Mouse (Mus musculus): Measurements from ENCODE around the gene Atp8a2. TPM values are rescaled to one million over a fixed set of nuclear protein-coding genes. Genes with fewer than 3 reads are reported as not detected.

Gene Atp8a2
- polyA plus RNA-seq, 1 experiment from 2014 or later = 0.74 TPM

- Histone ChIP-seq H3K36me3 (ENCODE audit: control insufficient read depth, insufficient read depth, low read length) (no peaks in the 10 kb centered on the region), H3K9ac (ENCODE audit: low read depth, low read length) (peak overlapping the region; percentile 32), H3K27ac (ENCODE audit: low read depth, low read length) (no peak overlapping the region), H3K27me3 (ENCODE audit: control insufficient read depth, insufficient read depth, low read length) (no peaks in the 10 kb centered on the region), H3K4me1 (ENCODE audit: control insufficient read depth, insufficient read depth, low read length) (0 out of 2 replicates have a peak, but pooled peaks cover 3% of the 10 kb centered on the region), H3K9me3 (ENCODE audit: control insufficient read depth, low read length) (no peaks in the 10 kb centered on the region), H3K4me2 (replicated peaks; ENCODE audit: low read depth, low read length) (peak overlapping the region; percentile 68), H3K4me3 (ENCODE audit: low read length) (peak overlapping the region; percentile 37)
- WGBS = 3% methylated on average over 21 of the region's 21 CpGs
- peak; percentile 32; the same call in 1 of the 2 replicates for ATAC-seq (ENCODE audit: low FRiP score, low TSS enrichment)
Measured at GRCm38 (mm10) chr14:60086254-60086807, 110.6 kb downstream of the Atp8a2 start.

GRCm38 (mm10) chr14:60082771-60083170 is 114.2 kb downstream of the Atp8a2 start:
- ATAC-seq (ENCODE audit: low FRiP score, low TSS enrichment) = no peak
- H3K36me3 ChIP-seq (ENCODE audit: control insufficient read depth, insufficient read depth, low read length) = no peaks in the 10 kb centered on the region

GRCm38 (mm10) chr14:60072496-60072895 is 124.5 kb downstream of the Atp8a2 start:
- no peaks in the 10 kb centered on the region for H3K27me3 ChIP-seq (ENCODE audit: control insufficient read depth, insufficient read depth, low read length)
- ATAC-seq (ENCODE audit: low FRiP score, low TSS enrichment) = no peak
- H3K9ac ChIP-seq (ENCODE audit: low read depth, low read length) = no peak overlapping the region

More at GRCm38 (mm10) chr14:60082771-60083170, 114.2 kb downstream of the Atp8a2 start:
- H3K27ac ChIP-seq (ENCODE audit: low read depth, low read length) = no peak overlapping the region
- 90% methylated on average over 8 of the region's 8 CpGs for WGBS
- H3K4me2 ChIP-seq (replicated peaks; ENCODE audit: low read depth, low read length) = no peak overlapping the region
- no peak overlapping the region for H3K9ac ChIP-seq (ENCODE audit: low read depth, low read length)
- H3K9me3 ChIP-seq (ENCODE audit: control insufficient read depth, low read length) = no peaks in the 10 kb centered on the region
- no peak overlapping the region for H3K4me3 ChIP-seq (ENCODE audit: low read length)
- no peaks in the 10 kb centered on the region for H3K27me3 ChIP-seq (ENCODE audit: control insufficient read depth, insufficient read depth, low read length)
- 0 out of 2 replicates have a peak, but pooled peaks cover 3% of the 10 kb centered on the region for H3K4me1 ChIP-seq (ENCODE audit: control insufficient read depth, insufficient read depth, low read length)

GRCm38 (mm10) chr14:60065186-60065585 is 131.8 kb downstream of the Atp8a2 start:
- no peaks in the 10 kb centered on the region for H3K36me3 ChIP-seq (ENCODE audit: control insufficient read depth, insufficient read depth, low read length)
- H3K9ac ChIP-seq (ENCODE audit: low read depth, low read length) = no peak overlapping the region
- H3K27me3 ChIP-seq (ENCODE audit: control insufficient read depth, insufficient read depth, low read length) = no peaks in the 10 kb centered on the region
- no peak for ATAC-seq (ENCODE audit: low FRiP score, low TSS enrichment)
- no peaks in the 10 kb centered on the region for H3K9me3 ChIP-seq (ENCODE audit: control insufficient read depth, low read length)
- WGBS = 62% methylated on average over 3 of the region's 3 CpGs
- H3K4me2 ChIP-seq (replicated peaks; ENCODE audit: low read depth, low read length) = no peak overlapping the region
- no peak overlapping the region for H3K27ac ChIP-seq (ENCODE audit: low read depth, low read length)
- no peak overlapping the region for H3K4me3 ChIP-seq (ENCODE audit: low read length)
- H3K4me1 ChIP-seq (ENCODE audit: control insufficient read depth, insufficient read depth, low read length) = no peaks in the 10 kb centered on the region

More at GRCm38 (mm10) chr14:60072496-60072895, 124.5 kb downstream of the Atp8a2 start:
- H3K4me3 ChIP-seq (ENCODE audit: low read length) = no peak overlapping the region
- 80% methylated on average over 4 of the region's 4 CpGs for WGBS
- H3K4me1 ChIP-seq (ENCODE audit: control insufficient read depth, insufficient read depth, low read length) = no peaks in the 10 kb centered on the region
- H3K4me2 ChIP-seq (replicated peaks; ENCODE audit: low read depth, low read length) = no peak overlapping the region
- no peaks in the 10 kb centered on the region for H3K9me3 ChIP-seq (ENCODE audit: control insufficient read depth, low read length)
- H3K27ac ChIP-seq (ENCODE audit: low read depth, low read length) = no peak overlapping the region
- H3K36me3 ChIP-seq (ENCODE audit: control insufficient read depth, insufficient read depth, low read length) = no peaks in the 10 kb centered on the region

- no peaks in the 10 kb centered on the region for H3K9me3 ChIP-seq (ENCODE audit: control insufficient read depth, low read length)
- ATAC-seq (ENCODE audit: low FRiP score, low TSS enrichment) = no peak
- no peaks in the 10 kb centered on the region for H3K27me3 ChIP-seq (ENCODE audit: control insufficient read depth, insufficient read depth, low read length)
- H3K4me3 ChIP-seq (ENCODE audit: low read length) = no peak overlapping the region
- 84% methylated on average over 3 of the region's 3 CpGs for WGBS
- no peaks in the 10 kb centered on the region for H3K4me1 ChIP-seq (ENCODE audit: control insufficient read depth, insufficient read depth, low read length)
- no peak overlapping the region for H3K9ac ChIP-seq (ENCODE audit: low read depth, low read length)
- no peak overlapping the region for H3K4me2 ChIP-seq (replicated peaks; ENCODE audit: low read depth, low read length)
- no peak overlapping the region for H3K27ac ChIP-seq (ENCODE audit: low read depth, low read length)
- H3K36me3 ChIP-seq (ENCODE audit: control insufficient read depth, insufficient read depth, low read length) = no peaks in the 10 kb centered on the region
Measured at GRCm38 (mm10) chr14:60061023-60061422, 136.0 kb downstream of the Atp8a2 start.

- Histone ChIP-seq H3K27ac (ENCODE audit: low read depth, low read length) (no peak overlapping the region), H3K36me3 (ENCODE audit: control insufficient read depth, insufficient read depth, low read length) (no peaks in the 10 kb centered on the region), H3K4me2 (replicated peaks; ENCODE audit: low read depth, low read length) (no peak overlapping the region), H3K9me3 (ENCODE audit: control insufficient read depth, low read length) (no peaks in the 10 kb centered on the region), H3K4me1 (ENCODE audit: control insufficient read depth, insufficient read depth, low read length) (no peaks in the 10 kb centered on the region), H3K4me3 (ENCODE audit: low read length) (no peak overlapping the region), H3K27me3 (ENCODE audit: control insufficient read depth, insufficient read depth, low read length) (no peaks in the 10 kb centered on the region), H3K9ac (ENCODE audit: low read depth, low read length) (no peak overlapping the region)
- ATAC-seq (ENCODE audit: low FRiP score, low TSS enrichment) = no peak
- 50% methylated on average over 3 of the region's 3 CpGs for WGBS
Measured at GRCm38 (mm10) chr14:60058867-60059266, 138.1 kb downstream of the Atp8a2 start.

- Histone ChIP-seq H3K9me3 (ENCODE audit: control insufficient read depth, low read length) (no peaks in the 10 kb centered on the region), H3K9ac (ENCODE audit: low read depth, low read length) (no peak overlapping the region), H3K4me1 (ENCODE audit: control insufficient read depth, insufficient read depth, low read length) (no peaks in the 10 kb centered on the region), H3K27ac (ENCODE audit: low read depth, low read length) (no peak overlapping the region), H3K4me2 (replicated peaks; ENCODE audit: low read depth, low read length) (no peak overlapping the region), H3K36me3 (ENCODE audit: control insufficient read depth, insufficient read depth, low read length) (no peaks in the 10 kb centered on the region), H3K27me3 (ENCODE audit: control insufficient read depth, insufficient read depth, low read length) (no peaks in the 10 kb centered on the region), H3K4me3 (ENCODE audit: low read length) (no peak overlapping the region)
- ATAC-seq (ENCODE audit: low FRiP score, low TSS enrichment) = no peak
- 90% methylated on average over 4 of the region's 4 CpGs for WGBS
Measured at GRCm38 (mm10) chr14:60055231-60055630, 141.7 kb downstream of the Atp8a2 start.

- H3K27me3 ChIP-seq (ENCODE audit: control insufficient read depth, insufficient read depth, low read length) = no peaks in the 10 kb centered on the region
- 58% methylated on average over 2 of the region's 2 CpGs for WGBS
Measured at GRCm38 (mm10) chr14:60030666-60031065, 166.3 kb downstream of the Atp8a2 start.

GRCm38 (mm10) chr14:60027139-60027538 is 169.8 kb downstream of the Atp8a2 start:
- Histone ChIP-seq H3K4me2 (replicated peaks; ENCODE audit: low read depth, low read length) (no peak overlapping the region), H3K9me3 (ENCODE audit: control insufficient read depth, low read length) (no peaks in the 10 kb centered on the region), H3K4me3 (ENCODE audit: low read length) (no peak overlapping the region), H3K4me1 (ENCODE audit: control insufficient read depth, insufficient read depth, low read length) (0 out of 2 replicates have a peak, but pooled peaks cover 5% of the 10 kb centered on the region), H3K27me3 (ENCODE audit: control insufficient read depth, insufficient read depth, low read length) (no peaks in the 10 kb centered on the region), H3K9ac (ENCODE audit: low read depth, low read length) (no peak overlapping the region), H3K36me3 (ENCODE audit: control insufficient read depth, insufficient read depth, low read length) (no peaks in the 10 kb centered on the region), H3K27ac (ENCODE audit: low read depth, low read length) (no peak overlapping the region)
- 33% methylated on average over 1 of the region's 1 CpGs for WGBS
- no peak for ATAC-seq (ENCODE audit: low FRiP score, low TSS enrichment)

More at GRCm38 (mm10) chr14:60030666-60031065, 166.3 kb downstream of the Atp8a2 start:
- no peak overlapping the region for H3K4me2 ChIP-seq (replicated peaks; ENCODE audit: low read depth, low read length)
- no peak for ATAC-seq (ENCODE audit: low FRiP score, low TSS enrichment)
- H3K9ac ChIP-seq (ENCODE audit: low read depth, low read length) = no peak overlapping the region
- H3K27ac ChIP-seq (ENCODE audit: low read depth, low read length) = no peak overlapping the region
- 0 out of 2 replicates have a peak, but pooled peaks cover 5% of the 10 kb centered on the region for H3K4me1 ChIP-seq (ENCODE audit: control insufficient read depth, insufficient read depth, low read length)
- H3K4me3 ChIP-seq (ENCODE audit: low read length) = no peak overlapping the region
- no peaks in the 10 kb centered on the region for H3K36me3 ChIP-seq (ENCODE audit: control insufficient read depth, insufficient read depth, low read length)
- no peaks in the 10 kb centered on the region; the same call in 1 of the 2 replicates for H3K9me3 ChIP-seq (ENCODE audit: control insufficient read depth, low read length)
